Mouse (Mus musculus) CH12.LX (cell line): Measurements from ENCODE around the gene Lias. TPM values are rescaled to one million over a fixed set of nuclear protein-coding genes. Genes with fewer than 3 reads are reported as not detected.

Experiments
- DNase-seq: peaks from one replicate; pipeline ENCODE4 v3.0.0-alpha.2; 2013; ENCODE audit errors: extremely low read depth
- H3K27ac ChIP-seq: 2 replicates; pipeline ENCODE4 v1.5.1; 2012; ENCODE audit warnings: low read depth, mild to moderate bottlenecking, control low read depth, moderate library complexity; ENCODE audit not compliant: insufficient read depth
- H3K27me3 ChIP-seq: replicated peaks from 2 replicates; pipeline ENCODE3; 2012; ENCODE audit warnings: inconsistent platforms
- H3K36me3 ChIP-seq, 2 experiments: replicated peaks in 1 of 2; 2 replicates each; pipeline versions ENCODE3 to v1.6.1; 2012; ENCODE audit warnings: inconsistent platforms in 1 of 2, low read length in 1 of 2, mild to moderate bottlenecking in 1 of 2, mixed read lengths in 1 of 2, moderate library complexity in 1 of 2; ENCODE audit not compliant: control insufficient read depth in 1 of 2, insufficient read depth in 1 of 2
- H3K4me1 ChIP-seq, 2 experiments: 2 replicates each; pipeline ENCODE4 v1.6.1; 2012; ENCODE audit warnings: inconsistent platforms in 1 of 2, moderate library complexity in 1 of 2; ENCODE audit not compliant: insufficient read depth in 2 of 2, control insufficient read depth in 1 of 2
- H3K4me2 ChIP-seq: 2 replicates; pipeline ENCODE4 v1.6.1; 2012; ENCODE audit warnings: low read depth, mild to moderate bottlenecking, control low read depth; ENCODE audit not compliant: poor library complexity, insufficient read depth, severe bottlenecking
- H3K4me3 ChIP-seq, 3 experiments: fragments of 150-350 bp in 1 of 3; sonication (generic) in 1 of 3; replicated peaks in 1 of 3; 2 replicates each; pipeline versions ENCODE3 to v1.5.1; 2011 to 2012; ENCODE audit warnings: low read depth in 2 of 3, low read length in 2 of 3, mild to moderate bottlenecking in 2 of 3, moderate library complexity in 2 of 3, control low read depth in 1 of 3, improper control_type of control experiment in 1 of 3, inconsistent platforms in 1 of 3, mixed read lengths in 1 of 3; ENCODE audit not compliant: poor library complexity in 1 of 3
- H3K79me2 ChIP-seq: replicated peaks from 2 replicates; pipeline ENCODE4 v1.6.1; 2012; ENCODE audit warnings: mild to moderate bottlenecking, moderate library complexity; ENCODE audit not compliant: control insufficient read depth, poor library complexity, insufficient read depth, severe bottlenecking; ENCODE audit errors: extremely low read depth
- H3K9ac ChIP-seq: 2 replicates; pipeline ENCODE4 v1.6.1; 2012; ENCODE audit warnings: low read depth, mild to moderate bottlenecking, control low read depth, moderate library complexity; ENCODE audit not compliant: insufficient read depth
- H3K9me3 ChIP-seq: replicated peaks from 2 replicates; pipeline ENCODE3; 2012; ENCODE audit warnings: low read length, inconsistent platforms, mixed read lengths
- BHLHE40 ChIP-seq: IDR thresholded peaks from 2 replicates; pipeline ENCODE4 v1.6.1; 2011; ENCODE audit warnings: mild to moderate bottlenecking, low read depth, low read length, improper control_type of control experiment
- CHD1 ChIP-seq: IDR thresholded peaks from 2 replicates; pipeline ENCODE4 v1.6.1; 2012; ENCODE audit warnings: low read depth, low read length, improper control_type of control experiment, inconsistent platforms
- E2F4 ChIP-seq: IDR thresholded peaks from 2 replicates; pipeline ENCODE4 v1.6.1; 2011; ENCODE audit warnings: low read depth, low read length, improper control_type of control experiment; ENCODE audit not compliant: insufficient replicate concordance
- ELF1 ChIP-seq: IDR thresholded peaks from 2 replicates; pipeline ENCODE4 v1.6.1; 2014; ENCODE audit warnings: low read depth, mild to moderate bottlenecking, inconsistent platforms, low read length, improper control_type of control experiment
- GABPA ChIP-seq: IDR thresholded peaks from 2 replicates; pipeline ENCODE4 v1.6.1; 2012; ENCODE audit warnings: low read depth, low read length, improper control_type of control experiment, inconsistent platforms; ENCODE audit not compliant: insufficient replicate concordance
- IRF4 ChIP-seq: IDR thresholded peaks from 2 replicates; pipeline ENCODE4 v1.6.1; 2014; ENCODE audit warnings: low read depth, mild to moderate bottlenecking, inconsistent platforms, low read length, improper control_type of control experiment
- JUN ChIP-seq: IDR thresholded peaks from 2 replicates; pipeline ENCODE4 v1.6.1; 2011; ENCODE audit warnings: low read depth, mild to moderate bottlenecking, low read length, improper control_type of control experiment, moderate library complexity; ENCODE audit not compliant: insufficient read depth
- JUND ChIP-seq: conservative IDR thresholded peaks from 2 replicates; pipeline ENCODE4 v1.6.1; 2011; ENCODE audit warnings: low read depth, low read length, improper control_type of control experiment
- KAT2A ChIP-seq: IDR thresholded peaks from 2 replicates; pipeline ENCODE4 v1.6.1; 2012; ENCODE audit warnings: low read length, improper control_type of control experiment, inconsistent platforms; ENCODE audit not compliant: insufficient replicate concordance
- MAFK ChIP-seq: IDR thresholded peaks from 2 replicates; pipeline ENCODE4 v1.6.1; 2011; ENCODE audit warnings: low read length, improper control_type of control experiment; ENCODE audit not compliant: insufficient replicate concordance
- MXI1 ChIP-seq: IDR thresholded peaks from 2 replicates; pipeline ENCODE4 v1.6.1; 2011; ENCODE audit warnings: mild to moderate bottlenecking, low read depth, low read length, improper control_type of control experiment
- MYC ChIP-seq: IDR thresholded peaks from 2 replicates; pipeline ENCODE4 v1.6.1; 2011; ENCODE audit warnings: low read depth, mild to moderate bottlenecking, improper control_type of control experiment, low read length
- NRF1 ChIP-seq: IDR thresholded peaks from 2 replicates; pipeline ENCODE4 v1.6.1; 2014; ENCODE audit warnings: low read depth, mild to moderate bottlenecking, inconsistent platforms, low read length, improper control_type of control experiment, moderate library complexity
- PAX5 ChIP-seq: IDR thresholded peaks from 2 replicates; pipeline ENCODE4 v1.6.1; 2012; ENCODE audit warnings: low read length, inconsistent platforms, mixed read lengths
- POLR2A ChIP-seq: IDR thresholded peaks from 2 replicates; pipeline ENCODE4 v1.6.1; 2011; ENCODE audit warnings: low read depth, mild to moderate bottlenecking, improper control_type of control experiment, low read length
- POLR2AphosphoS2 ChIP-seq: IDR thresholded peaks from 2 replicates; pipeline ENCODE4 v1.6.1; 2011; ENCODE audit warnings: low read depth, low read length, improper control_type of control experiment
- RCOR1 ChIP-seq: conservative IDR thresholded peaks from 2 replicates; pipeline ENCODE4 v1.6.1; 2012; ENCODE audit warnings: low read depth, mild to moderate bottlenecking, inconsistent platforms, low read length, improper control_type of control experiment
- SIN3A ChIP-seq: IDR thresholded peaks from 2 replicates; pipeline ENCODE4 v1.6.1; 2012; ENCODE audit warnings: low read length, improper control_type of control experiment, inconsistent platforms
- TCF12 ChIP-seq: IDR thresholded peaks from 2 replicates; pipeline ENCODE4 v1.6.1; 2014; ENCODE audit warnings: low read depth, mild to moderate bottlenecking, inconsistent platforms, low read length, improper control_type of control experiment
- USF1 ChIP-seq: IDR thresholded peaks from 2 replicates; pipeline ENCODE4 v1.6.1; 2014; ENCODE audit warnings: low read depth, mild to moderate bottlenecking, inconsistent platforms, low read length, improper control_type of control experiment
- USF2 ChIP-seq: conservative IDR thresholded peaks from 2 replicates; pipeline ENCODE4 v1.6.1; 2011; ENCODE audit warnings: low read depth, low read length, improper control_type of control experiment
- ZC3H11A ChIP-seq: IDR thresholded peaks from 2 replicates; pipeline ENCODE4 v1.6.1; 2012; ENCODE audit warnings: low read depth, mild to moderate bottlenecking, inconsistent platforms, low read length, improper control_type of control experiment
- ZKSCAN1 ChIP-seq: IDR thresholded peaks from 2 replicates; pipeline ENCODE4 v1.6.1; 2012; ENCODE audit warnings: low read depth, inconsistent platforms, low read length, improper control_type of control experiment, borderline replicate concordance
- ZMIZ1 ChIP-seq: IDR thresholded peaks from 2 replicates; pipeline ENCODE4 v1.6.1; 2012; ENCODE audit warnings: low read depth, mild to moderate bottlenecking, inconsistent platforms, low read length, improper control_type of control experiment
- ZNF384 ChIP-seq: IDR thresholded peaks from 2 replicates; pipeline ENCODE4 v1.6.1; 2012; ENCODE audit warnings: low read depth, low read length, improper control_type of control experiment, inconsistent platforms
- dilution Hi-C: fragments of 300-500 bp; cut with MboI; formaldehyde crosslinking; loops from 2 replicates; pipeline ENCODE4 v1.14.3; 2020; ENCODE audit warnings: low sequenced_read_pairs; ENCODE audit not compliant: extremely low pct_unique_long_range_greater_than_20kb, extremely low pct_ligation_motif_present
- in situ Hi-C: fragments of 300-500 bp; cut with MboI; formaldehyde crosslinking; loops from 3 replicates; pipeline ENCODE4 v1.14.3; 2019; ENCODE audit warnings: low sequenced_read_pairs, low pct_ligation_motif_present, low pct_unique_long_range_greater_than_20kb, mixed read lengths
- polyA plus RNA-seq: library from polyadenylated mRNA; unstranded; fragments of >175 nt; gene quantifications from 2 replicates; pipeline ENCODE4 v1.2.1, GENCODE M21; 2012; ENCODE audit warnings: low read depth; ENCODE audit not compliant: insufficient read length
- total RNA-seq, 2 experiments: library from RNA; depleted of rRNA; stranded (reverse); fragments of 300-350 nt in 1 of 2; fragments of >200 nt in 1 of 2; gene quantifications; 2 replicates each; pipeline ENCODE4 v1.2.3; 2012 to 2014

The Lias gene
- total and polyA plus RNA-seq, 3 experiments = 34.6 to 57.7 (median 52.6) TPM

DNA sequence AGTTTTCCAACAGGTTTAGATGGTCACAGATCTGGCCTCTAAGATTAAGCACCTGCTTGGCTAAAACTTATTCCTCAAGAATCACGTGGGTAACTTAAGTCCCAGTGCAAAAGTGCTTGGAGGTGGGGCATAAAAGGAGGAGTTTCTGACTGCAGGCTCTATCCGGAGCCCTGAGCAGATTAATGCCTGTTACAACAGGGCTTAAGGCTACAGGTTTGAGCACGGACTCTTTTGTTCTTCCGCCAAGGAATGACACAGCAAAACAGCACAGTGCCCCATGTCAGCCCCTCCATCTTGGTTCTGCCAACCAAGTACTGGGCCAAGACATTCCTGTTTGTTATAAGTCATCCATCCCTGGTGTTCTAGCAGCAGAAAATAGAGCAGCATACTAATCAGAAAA lies 37.0 kb downstream of the Lias start:
- in situ Hi-C loops = no loop called here

GRCm38 (mm10) chr5:65429441-65429840 lies 38.1 kb downstream of the Lias start:
- in situ Hi-C loops (no loop called here), dilution Hi-C loops (no loop called here)
- H3K9me3 ChIP-seq = no peaks in the 10 kb centered on the region
- no peak overlapping the region for H3K4me3 ChIP-seq
- no peaks in the 10 kb centered on the region for H3K27me3 ChIP-seq
- no peak overlapping the region for H3K4me2 ChIP-seq
- H3K4me1 ChIP-seq = peaks cover 2 to 48% of the 10 kb centered on the region in 2 experiments; a peak in 3 of 4 replicates
- no peak for DNase-seq
- TF ChIP-seq MAFK = no peak
- TF ChIP-seq E2F4 = no peak
- TF ChIP-seq JUND = no peak
- TF ChIP-seq BHLHE40 = no peak
- TF ChIP-seq CHD1 = no peak
- TF ChIP-seq GABPA = no peak
- TF ChIP-seq IRF4 = no peak
- TF ChIP-seq ZNF384 = no peak
- no peak for TF ChIP-seq ELF1
- no peak for TF ChIP-seq PAX5
- TF ChIP-seq KAT2A = no peak
- TF ChIP-seq JUN = no peak
- TF ChIP-seq POLR2AphosphoS2 = no peak
- no peak for TF ChIP-seq ZMIZ1
- no peak for TF ChIP-seq MYC
- no peak for TF ChIP-seq NRF1
- no peak for TF ChIP-seq POLR2A
- TF ChIP-seq TCF12 = no peak
- H3K36me3 ChIP-seq = peaks cover 0 to 28% of the 10 kb centered on the region in 2 experiments
- no peaks in the 10 kb centered on the region; the same call in 1 of the 2 replicates for H3K79me2 ChIP-seq
- no peak overlapping the region for H3K9ac ChIP-seq
- no peak overlapping the region for H3K27ac ChIP-seq

More for the DNA sequence above, 37.0 kb downstream of the Lias start:
- dilution Hi-C loops = no loop called here
- H3K4me3 ChIP-seq = no peak overlapping the region
- H3K4me2 ChIP-seq = no peak overlapping the region
- H3K9me3 ChIP-seq = no peaks in the 10 kb centered on the region
- peaks cover 2 to 39% of the 10 kb centered on the region in 2 experiments for H3K36me3 ChIP-seq
- H3K27ac ChIP-seq = no peak overlapping the region
- peaks cover 2 to 36% of the 10 kb centered on the region in 2 experiments; a peak in 3 of 4 replicates for H3K4me1 ChIP-seq
- no peaks in the 10 kb centered on the region; the same call in 1 of the 2 replicates for H3K79me2 ChIP-seq
- DNase-seq = no peak
- H3K9ac ChIP-seq = no peak overlapping the region
- H3K27me3 ChIP-seq = no peaks in the 10 kb centered on the region
- TF ChIP-seq JUN (no peak), RCOR1 (no peak), USF2 (no peak), ZKSCAN1 (no peak), MYC (no peak), JUND (no peak), IRF4 (no peak), ELF1 (no peak), POLR2AphosphoS2 (no peak), SIN3A (no peak), MXI1 (no peak), PAX5 (no peak), KAT2A (no peak), ZC3H11A (no peak), USF1 (no peak)
